Mouse (Mus musculus) urinary bladder, postnatal 4 days (tissue): Measurements from ENCODE around the gene Taar7f.
"Not testable (repeated sequence)": the region's sequence is repeated elsewhere in the genome, so short reads cannot be mapped to it uniquely, and the experiment has no call there.

ENCODE experiments used
- DNase-seq, 2 experiments: peaks; one replicate each; pipeline ENCODE4 v3.0.0; 2021 to 2022; ENCODE audit warnings: low spot score in 2 of 2

Gene Taar7f

DNA sequence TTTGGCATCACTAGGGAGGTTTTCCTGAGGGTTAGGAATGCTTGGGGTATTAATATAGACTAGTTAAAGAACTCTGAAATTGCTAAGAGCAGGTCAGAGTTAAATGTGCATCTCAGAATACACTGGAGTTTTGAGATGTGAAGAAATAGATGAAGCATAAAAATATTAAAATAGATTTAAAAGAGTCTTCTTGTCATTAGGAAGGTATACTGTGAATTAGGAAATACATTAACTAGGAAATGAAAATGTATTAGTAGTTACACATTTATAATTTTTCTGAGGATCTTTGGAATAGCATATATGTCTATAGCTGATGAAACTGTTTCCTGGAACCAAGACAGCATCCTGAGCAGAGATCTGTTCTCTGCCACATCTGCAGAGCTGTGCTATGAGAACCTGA lies at the start of gene Taar7f:
Gene Taar7f (plus strand): TSS at position 301 of the 400 bp plus-strand sequence.
- DNase-seq: no peak

DNA sequence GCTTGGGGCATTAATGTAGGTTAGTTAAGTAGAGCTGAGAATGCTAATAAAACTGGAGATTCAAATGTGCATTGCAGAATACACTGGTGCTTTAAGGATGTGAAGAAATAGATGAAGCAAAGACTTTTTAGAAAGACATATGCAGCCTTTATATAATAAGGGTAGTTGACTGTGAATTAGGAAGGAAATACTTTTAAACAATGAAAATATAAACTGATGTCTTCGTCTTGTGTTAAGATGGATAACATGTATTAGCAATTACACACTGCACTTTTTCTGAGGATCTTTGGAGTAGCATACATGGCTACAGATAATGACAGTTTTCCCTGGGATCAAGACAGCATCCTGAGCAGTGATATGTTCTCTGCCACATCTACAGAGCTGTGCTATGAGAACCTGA lies 49.7 kb upstream of the Taar7f start, which contains the start of gene Taar7b:
Gene Taar7b (plus strand): TSS at position 301 of the 400 bp plus-strand sequence.
- DNase-seq: no peak

DNA sequence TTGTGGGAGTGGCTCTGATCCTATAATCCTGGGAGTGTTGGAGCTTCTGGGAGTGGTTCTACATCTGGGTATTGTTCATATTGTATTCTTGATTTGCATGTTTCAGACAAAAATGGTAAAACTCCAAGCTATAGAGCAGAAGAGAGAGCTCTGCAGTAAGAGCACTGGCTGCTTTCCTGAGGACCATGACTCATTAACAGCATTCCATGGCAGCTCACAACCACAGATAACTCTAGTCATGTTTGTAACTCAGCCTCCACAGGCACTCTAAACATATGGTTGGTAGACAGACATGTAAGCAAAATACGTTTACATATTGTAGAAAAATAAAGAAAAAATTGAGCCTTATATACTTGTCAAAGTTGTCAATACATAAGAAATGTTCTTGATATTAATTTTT lies 42.9 kb upstream of the Taar7f start:
- no peak for DNase-seq

DNA sequence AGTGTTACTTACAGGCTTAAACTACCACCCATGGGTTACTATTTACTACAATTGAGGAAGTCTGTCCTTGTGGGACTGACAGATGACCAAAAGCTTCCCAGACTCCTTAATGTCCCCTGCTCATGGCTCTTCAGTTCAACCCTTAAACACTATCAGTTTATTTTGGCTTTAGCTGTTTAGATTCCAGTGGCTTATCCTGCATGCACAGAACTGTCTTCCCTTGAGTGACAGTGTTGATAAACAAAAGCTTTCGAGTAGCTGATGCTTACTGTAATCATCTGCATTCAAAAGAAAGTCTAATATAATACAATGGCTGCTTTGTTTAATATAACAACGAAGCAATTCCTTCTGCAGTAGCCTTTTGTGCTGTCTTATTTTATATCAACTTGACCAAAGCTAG lies 42.3 kb upstream of the Taar7f start:
- DNase-seq: no peak

DNA sequence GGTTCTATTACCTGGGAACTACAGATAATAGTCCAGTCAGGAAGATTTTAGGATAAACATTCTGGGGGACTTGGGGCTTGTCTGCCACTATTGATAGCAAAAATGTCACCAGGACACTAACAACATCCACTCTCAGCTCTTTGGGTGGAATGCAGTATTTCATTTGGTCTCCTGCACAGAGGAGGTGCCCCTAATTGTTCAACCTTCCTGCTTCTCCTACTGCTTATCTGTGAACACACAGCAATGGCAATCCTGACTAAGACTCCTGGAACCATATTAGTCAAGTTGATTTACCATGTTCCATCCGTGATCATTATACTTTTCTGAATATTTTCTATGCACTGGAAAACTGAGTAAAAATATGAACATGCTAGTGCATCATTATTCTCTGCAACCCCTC lies 41.2 kb upstream of the Taar7f start:
- DNase-seq: no peak

DNA sequence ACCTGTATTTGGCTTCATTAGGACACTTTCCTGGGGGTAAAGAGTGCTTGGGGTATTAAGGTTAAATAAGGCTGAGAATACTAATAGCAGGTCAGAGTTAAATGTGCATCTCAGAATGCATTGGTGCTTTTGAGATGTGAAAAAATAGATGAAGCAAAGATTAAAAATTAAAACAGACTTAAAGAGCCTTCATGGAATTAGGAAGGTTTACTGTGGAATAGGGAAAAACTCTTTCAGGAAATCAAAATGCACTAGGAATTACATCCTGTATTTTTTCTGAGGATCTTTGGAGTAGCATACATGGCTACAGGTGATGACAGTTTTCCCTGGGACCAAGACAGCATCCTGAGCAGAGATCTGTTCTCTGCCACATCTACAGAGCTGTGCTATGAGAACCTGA lies 22.4 kb upstream of the Taar7f start, which contains the start of gene Taar7d:
Gene Taar7d (plus strand): TSS at position 301 of the 400 bp plus-strand sequence.
- no peak for DNase-seq

DNA sequence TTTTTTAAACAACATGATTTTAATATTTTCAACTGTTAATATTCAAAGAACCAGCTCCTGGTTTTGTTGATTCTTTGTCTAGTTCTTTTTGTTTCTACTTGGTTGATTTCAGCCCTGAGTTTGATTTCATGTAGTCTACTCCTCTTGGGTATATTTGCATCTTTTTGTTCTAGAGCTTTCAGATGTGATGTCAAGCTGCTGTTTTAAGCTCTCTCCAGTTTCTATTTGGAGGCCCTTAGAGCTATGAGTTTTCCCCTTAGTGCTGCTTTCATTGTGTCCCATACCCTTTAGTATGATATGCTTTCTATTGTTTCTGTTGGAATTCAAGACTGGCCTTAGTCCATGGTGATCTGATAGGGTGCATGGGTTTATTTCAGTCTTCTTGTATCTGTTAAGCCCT lies 18.0 kb upstream of the Taar7f start:
- DNase-seq: no peak

DNA sequence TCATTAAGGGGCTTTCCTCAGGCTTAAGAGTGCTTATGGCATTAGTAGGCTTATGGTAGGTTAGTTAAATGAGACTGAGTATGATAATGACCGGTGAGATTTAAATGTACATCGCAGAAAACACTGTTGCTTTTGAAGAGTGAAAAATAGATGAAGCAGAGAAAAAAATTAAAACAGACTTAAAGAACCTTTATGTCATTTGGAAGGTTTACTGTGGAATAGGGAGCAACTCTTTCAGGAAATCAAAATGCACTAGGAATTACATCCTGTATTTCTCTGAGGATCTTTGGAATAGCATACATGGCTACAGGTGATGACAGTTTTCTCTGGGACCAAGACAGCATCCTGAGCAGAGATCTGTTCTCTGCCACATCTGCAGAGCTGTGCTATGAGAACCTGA lies 12.0 kb upstream of the Taar7f start, which contains the start of gene Taar7e:
Gene Taar7e (plus strand): TSS at position 301 of the 400 bp plus-strand sequence.
- DNase-seq: no peak

DNA sequence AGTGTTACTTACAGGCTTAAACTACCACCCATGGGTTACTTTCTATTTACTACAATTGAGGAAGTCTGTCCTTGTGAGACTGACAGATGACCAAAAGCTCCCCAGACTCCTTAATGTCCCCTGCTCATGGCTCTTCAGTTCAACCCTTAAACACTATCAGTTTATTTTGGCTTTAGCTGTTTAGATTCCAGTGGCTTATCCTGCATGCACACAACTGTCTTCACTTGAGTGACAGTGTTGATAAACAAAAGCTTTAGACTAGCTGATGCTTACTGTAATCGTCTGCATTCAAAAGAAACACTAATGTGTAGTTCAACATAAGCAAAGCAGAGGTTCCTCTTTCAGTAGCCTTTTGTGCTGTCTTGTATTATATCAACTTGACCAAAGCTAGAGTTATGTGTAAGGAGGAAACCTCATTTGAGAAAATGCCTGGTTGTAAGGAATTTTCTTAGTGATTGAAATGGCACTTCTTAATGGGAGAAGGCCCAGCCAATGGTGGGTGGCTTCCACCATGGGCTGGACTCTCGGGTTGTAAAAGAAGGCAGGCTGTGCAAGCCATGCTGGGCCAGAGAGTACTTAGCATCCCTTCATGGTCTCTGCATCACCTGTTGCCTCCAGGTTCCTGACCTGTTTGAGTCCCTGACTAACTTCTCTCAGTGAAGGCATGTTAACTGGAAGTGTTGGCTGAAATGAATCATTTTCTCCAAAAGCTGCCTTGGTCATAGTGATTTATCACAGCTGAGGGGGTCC lies 9.0 kb upstream of the Taar7f start:
- DNase-seq: no peak

DNA sequence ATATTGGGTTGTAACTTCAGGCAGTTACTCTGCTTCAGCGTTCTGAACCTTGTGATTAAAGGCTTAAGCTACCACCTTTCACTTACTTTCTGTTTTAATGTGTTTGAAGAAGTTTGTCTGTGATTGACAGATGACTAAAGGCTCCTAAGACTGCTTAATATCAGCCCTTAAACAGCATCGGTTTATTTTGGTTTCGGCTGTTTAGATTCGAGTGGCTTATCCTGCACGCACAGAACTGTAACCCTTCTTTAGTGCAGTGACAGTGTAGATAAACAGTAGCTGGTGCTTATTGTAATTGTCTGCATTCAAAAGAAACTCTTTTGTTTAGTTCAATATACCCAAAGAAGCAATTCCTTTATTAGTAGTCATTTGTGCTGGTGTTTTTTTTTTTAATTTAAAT lies 2.7 kb downstream of the Taar7f start:
- DNase-seq: no peak

DNA sequence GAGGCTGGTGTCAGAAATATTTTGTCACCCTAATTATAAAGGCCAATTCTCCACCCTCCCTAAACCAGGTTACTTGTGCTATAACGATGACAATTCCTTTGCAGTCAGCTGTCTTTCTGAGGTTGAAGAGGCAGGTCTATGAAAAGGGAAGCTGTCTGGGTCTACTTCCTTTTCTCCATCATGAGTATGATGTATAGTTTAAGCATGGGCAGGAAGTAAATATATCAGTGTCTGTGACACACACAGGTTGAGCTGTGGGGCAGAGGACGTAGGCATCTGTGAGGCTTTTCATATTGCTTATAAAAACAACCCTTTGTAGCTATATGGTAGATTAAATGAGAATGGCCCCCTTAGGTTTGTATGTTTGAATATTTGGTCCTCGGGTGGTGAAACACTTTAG lies 9.7 kb downstream of the Taar7f start:
- no peak for DNase-seq

DNA sequence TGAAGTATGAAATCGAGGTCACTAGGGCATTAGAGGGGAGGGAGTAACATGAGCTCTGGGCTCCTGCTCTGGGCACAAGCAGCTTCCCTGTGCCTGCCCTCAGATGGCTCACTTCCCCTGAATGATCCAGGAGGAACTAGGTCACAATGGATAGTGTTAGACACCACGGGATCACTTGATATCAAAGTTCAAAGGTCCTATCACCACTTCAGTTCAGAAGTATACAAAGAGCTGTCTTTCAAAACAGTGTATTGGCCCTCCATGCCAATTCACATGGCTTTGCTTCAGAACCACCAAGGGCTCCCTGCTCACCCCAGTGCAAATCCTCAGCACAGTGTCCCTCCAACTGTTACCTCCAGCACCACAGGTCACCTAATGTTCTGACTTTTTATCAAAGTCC lies 25.4 kb downstream of the Taar7f start:
- DNase-seq: not testable (repeated sequence)

DNA sequence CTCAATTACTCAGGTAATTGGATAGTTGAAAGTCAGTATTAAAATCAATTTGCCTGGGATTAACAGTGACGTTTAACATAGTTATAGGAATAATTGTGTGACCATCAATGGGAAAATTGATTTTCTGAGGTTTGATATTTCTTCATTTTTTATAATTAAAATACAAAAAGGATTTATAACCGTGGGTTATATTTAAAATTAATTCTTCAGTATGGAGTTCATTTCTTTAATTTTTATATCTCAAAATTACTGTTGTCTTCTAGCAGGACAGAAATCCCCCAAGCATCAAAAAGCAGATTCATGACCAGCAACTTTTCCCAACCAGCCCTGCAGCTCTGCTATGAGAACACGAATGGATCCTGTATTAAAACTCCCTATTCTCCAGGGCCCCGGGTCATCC lies 26.9 kb downstream of the Taar7f start, which contains the start of gene Taar8a:
Gene Taar8a (plus strand): TSS at position 301 of the 400 bp plus-strand sequence.
- DNase-seq: not testable (repeated sequence)

DNA sequence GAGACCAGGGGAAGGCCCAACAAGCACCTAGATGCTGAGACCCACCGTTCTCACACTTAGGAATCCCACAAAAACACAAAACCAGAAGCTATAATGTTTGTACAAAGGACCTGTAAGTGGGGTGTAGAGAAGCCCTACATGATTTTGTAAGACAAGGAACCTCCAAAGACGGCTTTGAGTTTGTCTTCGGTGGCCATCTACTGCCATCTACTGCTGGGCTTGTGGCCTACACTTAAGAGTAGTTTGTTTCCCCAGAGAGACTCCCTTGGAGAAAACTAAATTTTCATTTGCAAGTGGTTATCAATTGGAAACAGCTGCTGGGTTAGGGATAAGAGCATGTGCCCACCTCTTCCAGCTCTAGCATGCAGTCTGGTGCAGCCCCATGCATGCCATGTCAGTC lies 30.9 kb downstream of the Taar7f start:
- no peak for DNase-seq

DNA sequence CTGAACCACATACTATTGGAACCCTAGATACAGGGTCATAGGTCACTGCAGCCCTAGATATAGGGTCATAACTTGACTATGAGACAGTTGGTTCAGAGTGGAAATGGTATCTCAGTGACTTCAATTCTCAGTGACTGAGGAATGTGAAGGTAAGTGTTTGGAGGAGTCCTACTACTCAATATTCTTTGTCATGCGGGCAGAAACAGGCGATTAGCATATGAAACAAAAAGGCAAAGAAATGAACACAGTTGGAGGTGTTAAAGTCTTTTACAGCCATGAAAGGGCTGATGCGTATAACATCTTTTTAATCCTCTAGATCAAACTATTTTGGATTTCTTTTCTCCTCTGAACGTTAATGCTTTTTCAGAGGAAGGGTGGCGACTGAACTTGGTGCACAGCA lies 36.6 kb downstream of the Taar7f start:
- DNase-seq: no peak

DNA sequence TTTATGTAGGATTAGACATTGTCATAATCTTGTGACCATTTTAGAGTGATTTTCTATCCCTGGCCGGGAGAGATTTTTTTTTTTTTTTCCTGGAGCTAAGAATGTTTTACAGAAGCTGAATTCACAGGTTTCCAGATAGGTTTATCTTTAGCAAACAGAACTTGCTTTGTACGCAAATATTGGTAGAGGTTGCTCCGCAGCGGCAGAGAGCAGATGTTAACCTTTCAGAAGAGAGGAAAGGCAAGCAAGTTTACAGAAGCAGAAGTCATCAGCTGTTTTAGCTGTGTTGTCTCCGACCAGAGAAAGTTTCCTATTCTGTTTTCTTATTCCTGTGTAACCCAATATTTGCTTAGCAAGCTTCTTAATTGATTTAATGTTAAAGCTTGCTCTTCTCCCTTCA lies 37.2 kb downstream of the Taar7f start:
- DNase-seq: no peak

DNA sequence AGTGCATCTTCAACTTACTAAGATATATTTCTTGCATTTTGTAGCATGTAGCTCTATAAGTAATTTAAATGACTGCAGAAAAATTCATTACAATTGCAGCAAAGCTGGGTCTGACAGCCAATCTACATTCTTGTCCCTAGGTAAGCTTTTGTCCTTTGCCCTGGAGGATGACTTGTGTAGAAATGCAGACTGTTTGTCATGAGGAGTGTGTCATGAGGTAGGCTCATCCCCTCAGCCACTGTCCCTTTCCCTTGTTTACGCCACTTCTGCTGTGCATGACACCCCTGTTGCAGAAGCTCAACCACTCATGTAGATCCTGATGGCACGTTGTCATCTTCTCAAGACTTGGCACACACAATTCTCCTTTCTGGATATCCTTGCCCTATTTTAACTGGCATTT lies 37.9 kb downstream of the Taar7f start:
- DNase-seq: no peak

DNA sequence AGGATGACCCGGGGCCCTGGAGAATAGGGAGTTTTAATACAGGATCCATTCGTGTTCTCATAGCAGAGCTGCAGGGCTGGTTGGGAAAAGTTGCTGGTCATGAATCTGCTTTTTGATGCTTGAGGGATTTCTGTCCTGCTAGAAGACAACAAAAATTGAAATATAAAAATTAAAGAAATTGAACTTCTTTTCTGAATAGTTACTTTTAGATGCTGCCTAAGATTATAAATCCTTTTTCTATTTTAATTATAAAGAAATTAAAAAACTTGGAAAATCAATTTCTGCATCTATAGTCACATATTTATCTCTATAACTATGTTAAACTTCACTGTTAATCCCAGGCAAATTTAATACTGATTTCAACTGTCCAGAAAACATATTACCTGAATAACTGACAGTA lies 42.9 kb downstream of the Taar7f start, which contains the start of gene Taar8b:
Gene Taar8b (minus strand): TSS at position 101 of the 400 bp plus-strand sequence.
- DNase-seq: no peak

DNA sequence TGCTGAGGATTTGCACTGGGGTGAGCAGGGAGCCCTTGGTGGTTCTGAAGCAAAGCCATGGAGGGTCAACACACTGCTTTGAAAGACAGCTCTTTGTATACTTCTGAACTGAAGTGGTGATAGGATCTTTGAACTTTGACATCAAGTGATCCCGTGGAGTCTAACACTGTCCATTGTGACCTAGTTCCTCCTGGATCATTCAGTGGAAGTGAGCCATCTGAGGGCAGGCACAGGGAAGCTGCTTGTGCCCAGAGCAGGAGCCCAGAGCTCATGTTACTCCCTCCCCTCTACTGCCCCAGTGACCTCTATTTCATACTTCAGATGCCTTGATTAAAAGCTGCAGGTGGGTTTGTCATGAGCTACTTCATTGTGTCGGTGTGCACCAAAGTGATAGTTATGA lies 47.7 kb downstream of the Taar7f start:
- not testable (repeated sequence) for DNase-seq
